Mouse (Mus musculus) ES-Bruce4 (cell line): ENCODE results near the gene Rbbp8nl.

Experiments
- CTCF ChIP-seq: IDR thresholded peaks from one replicate; pipeline ENCODE4 v1.8.1; 2011; ENCODE audit warnings: low read depth, low read length
- EP300 ChIP-seq: IDR thresholded peaks from 2 replicates; pipeline ENCODE4 v1.6.1; 2011; ENCODE audit warnings: low read depth, low read length; ENCODE audit not compliant: insufficient read depth
- POLR2A ChIP-seq: IDR thresholded peaks from one replicate; pipeline ENCODE4 v1.8.1; 2011; ENCODE audit warnings: low read length; ENCODE audit not compliant: insufficient read depth

DNA sequence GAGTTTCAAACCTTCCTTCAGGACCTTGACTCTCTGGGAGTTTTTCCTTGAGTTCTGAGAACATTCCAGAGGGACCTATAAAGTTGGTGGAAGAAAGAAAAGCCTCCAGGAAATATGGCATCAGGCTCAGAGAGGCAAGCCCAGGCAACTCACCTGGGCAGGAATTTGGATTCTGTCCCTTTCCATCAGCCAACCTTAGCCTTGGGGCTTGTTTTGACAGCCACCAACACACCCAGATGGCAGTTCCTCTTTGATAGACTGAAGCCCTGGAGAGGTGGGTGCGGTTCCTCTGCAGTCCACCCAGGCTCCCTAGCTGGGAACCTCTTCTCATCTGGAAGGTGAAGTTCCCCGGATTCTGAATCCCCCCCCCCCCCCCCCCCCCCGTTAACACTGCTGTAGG is 53.2 kb downstream of the Rbbp8nl start:
- TF ChIP-seq EP300 (peak; percentile 92), CTCF (no peak), POLR2A (no peak)
